Mouse (Mus musculus) right cerebral cortex, postnatal 4 days (tissue): ENCODE measurements at regions not wholly inside any gene's neighbourhood (a gene's known extent, or its start where the extent isn't known, plus 50 kb on each side); places are given as distances from the start of the nearest gene placed in this dataset.
A peak's percentile ranks its signal among the peaks of the same experiment; 100 is the strongest.

Experiments
- DNase-seq: peaks from one replicate; pipeline ENCODE4 v3.0.0-alpha.2; 2022

DNA sequence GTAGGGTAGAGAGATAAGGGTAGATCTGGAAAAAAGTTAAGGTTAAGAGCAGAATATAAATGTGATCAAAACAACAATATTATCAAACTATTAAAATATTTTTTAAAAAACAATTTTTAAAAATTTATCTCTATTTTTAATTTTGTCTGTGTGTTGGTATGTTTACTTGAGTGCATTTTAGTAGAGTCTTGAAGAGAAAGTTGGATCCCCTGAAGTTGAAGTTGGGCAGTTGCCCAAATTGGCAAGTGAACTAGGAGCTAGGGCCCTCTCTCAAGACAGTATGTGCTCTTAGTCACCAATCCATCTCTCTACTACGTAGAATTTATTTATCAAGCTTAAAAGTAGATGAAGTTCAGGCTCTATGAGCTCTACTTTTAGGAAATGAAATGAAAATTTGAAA, 59.9 kb downstream of the Adamts1 start:
- no peak for DNase-seq

DNA sequence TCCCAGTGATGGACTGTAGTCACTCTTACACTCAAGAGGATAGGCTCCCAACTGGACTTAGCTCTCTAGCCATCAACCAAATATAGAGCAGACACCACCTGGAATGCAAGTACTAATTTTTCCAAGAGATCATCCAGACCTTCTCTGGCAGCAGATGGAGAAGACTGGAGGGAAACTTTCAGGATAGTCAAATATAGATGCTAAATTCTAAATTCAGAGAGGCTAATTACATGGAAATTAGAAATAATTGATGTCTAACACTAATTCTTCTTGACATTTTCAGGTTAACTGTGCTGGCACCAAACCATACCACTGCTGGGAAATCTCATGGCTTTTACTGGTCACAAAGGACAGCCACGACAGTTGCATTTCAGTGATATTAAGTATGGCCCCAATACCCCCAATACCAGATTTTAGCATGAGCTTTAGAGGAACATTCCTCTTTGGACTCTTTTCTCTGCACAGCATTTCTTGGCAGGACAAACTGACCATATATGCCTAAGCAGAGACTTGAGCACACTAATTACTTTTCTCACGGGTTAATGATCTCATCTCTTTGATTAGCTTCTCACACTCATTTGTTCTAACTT, 64.2 kb downstream of the Adamts1 start:
- no peak for DNase-seq

GRCm38 (mm10) chr16:85728026-85728425, 74.9 kb downstream of the Adamts1 start:
- no peak for DNase-seq

- DNase-seq = no peak
Observed at GRCm38 (mm10) chr16:85721968-85722367, 80.9 kb downstream of the Adamts1 start.

- DNase-seq = no peak
Observed at GRCm38 (mm10) chr16:85712291-85712690, 90.6 kb downstream of the Adamts1 start.

DNA sequence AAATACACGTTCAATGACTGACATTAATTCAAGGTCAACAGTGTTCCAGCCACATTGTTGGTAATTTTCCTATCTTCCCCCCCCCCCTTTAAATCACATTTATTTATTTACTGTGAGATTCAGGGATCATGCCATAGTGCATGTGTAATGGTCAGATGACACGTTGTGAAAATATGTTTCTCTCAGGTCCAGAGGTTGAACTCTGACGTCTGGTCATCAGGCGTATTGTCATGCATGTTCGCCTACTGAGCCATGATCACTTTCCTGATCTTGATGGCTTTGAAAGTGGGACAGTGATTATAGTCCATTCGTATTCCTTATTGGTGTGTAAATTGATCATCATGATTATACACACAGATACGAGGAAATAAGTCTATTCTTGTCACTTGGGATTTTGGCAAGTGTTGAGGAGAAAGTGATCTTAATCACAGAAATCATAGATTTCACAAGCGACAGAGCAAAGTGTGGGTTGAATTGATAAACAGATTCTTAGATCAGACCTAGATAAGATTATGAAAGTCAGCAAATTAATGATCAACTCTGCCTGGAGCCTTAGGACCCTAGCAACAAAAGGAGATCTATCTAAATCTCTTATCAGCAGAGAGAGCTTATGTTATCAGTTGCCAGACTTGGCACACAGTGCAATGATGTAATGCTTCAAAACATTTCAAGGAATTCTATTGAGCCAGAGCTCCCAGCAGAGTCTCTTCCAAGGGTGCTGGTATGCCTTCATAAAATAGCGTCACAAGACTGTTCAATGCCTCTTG, 98.5 kb downstream of the Adamts1 start:
- no peak for DNase-seq

DNA sequence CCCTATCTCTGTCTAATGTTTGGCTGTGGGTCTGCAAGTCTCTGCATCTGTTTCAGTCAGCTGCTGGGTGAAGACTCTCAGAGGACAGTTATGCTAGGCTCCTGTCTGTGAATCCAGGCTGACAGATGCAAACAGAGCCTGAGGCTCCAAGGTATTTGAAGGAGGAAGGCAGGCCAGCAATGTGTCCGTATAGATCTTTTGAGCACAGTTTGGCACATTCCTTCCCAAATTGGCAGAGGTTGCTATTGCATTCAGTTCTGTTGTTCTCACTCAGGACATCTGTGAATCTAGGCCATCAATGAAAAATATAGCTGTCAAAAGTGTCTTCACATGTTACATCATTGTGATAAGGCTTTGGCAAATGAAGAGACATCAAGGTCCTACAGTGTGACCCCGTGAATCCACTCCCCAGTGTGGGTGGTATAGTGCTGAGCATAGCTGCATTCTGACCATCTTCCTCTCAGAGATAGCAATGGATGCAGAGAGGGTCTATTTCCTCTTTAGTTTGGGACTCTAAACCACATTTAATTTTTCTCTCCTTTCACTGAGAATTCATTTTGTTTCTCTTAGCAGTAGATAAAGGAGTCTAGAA, 99.9 kb downstream of the Adamts1 start:
- no peak for DNase-seq

DNA sequence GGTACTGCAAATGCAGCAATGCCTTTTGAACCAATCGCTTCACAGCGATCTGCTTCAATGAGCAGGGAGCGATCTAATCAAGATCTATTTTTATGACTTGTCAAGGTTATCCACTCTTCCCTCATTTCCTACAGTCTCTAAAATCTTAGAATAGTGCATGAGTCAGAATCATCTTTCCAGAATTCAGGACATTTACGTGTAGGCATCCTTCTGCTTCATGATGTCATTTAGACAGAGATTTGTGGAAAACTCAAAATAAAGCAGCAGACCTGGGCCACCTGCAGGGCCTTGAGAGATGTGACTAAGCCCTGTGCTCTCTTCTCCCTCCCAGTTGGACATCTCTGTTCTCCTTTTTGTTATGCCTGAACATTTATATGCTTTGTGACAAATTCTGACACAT, 103.6 kb downstream of the Adamts1 start:
- DNase-seq = no peak

DNA sequence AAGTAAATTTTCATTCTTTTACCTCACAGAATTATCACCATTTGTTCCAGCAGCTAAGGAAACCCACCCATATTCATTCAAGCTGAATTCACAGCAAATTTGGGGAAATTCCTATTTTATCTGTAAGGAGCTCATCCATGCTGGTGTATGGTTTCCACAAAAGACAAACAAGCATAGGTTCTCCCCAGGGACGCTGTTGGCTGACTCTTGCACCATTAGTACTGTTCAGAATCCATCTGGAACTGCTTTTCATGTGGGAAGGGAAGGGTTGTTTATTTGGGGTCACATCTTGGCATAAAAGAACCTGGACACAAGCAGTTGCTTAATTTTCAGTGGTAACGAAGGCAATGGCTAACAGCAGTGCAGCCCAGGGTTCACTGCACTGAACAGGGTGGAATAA, 120.2 kb downstream of the Adamts1 start:
- no peak for DNase-seq

DNA sequence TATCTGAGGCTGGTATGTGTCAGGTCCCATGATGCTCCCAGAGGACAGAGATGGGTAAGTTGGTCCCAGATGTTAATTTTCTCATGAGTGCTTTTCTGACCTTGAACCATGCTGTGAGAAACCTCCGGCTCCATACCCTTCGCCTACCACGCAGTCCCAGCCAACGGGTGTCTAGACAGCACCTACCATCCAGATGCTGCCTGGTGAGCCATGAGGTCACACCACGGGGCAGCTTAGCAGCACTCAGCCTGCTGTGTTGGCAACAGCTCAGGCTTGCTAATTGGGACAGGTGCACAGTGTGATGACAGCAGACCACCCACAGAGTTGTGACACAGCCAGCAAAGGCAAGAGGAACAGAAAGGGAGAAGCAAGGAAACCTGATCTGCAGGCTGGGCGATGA, 122.6 kb downstream of the Adamts1 start:
- no peak for DNase-seq

DNA sequence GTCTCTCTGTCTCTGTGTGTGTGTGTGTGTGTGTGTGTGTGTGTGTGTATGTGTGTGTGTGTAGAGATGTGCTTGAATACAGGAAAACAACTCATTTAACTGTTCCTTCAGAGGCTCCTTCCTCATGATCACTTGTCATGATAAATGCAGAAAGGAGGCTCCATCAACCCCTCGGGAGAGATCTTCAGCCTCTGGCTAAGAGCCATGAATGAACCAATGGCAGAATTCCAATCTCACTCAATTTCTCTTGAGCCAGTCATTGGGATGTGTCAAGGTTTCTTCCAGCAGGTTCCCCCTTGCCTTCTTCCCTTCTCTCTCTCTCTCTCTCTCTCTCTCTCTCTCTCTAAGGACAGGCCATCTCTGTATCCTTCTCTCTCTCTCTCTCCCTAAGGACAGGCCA, 124.1 kb downstream of the Adamts1 start:
- no peak for DNase-seq

DNA sequence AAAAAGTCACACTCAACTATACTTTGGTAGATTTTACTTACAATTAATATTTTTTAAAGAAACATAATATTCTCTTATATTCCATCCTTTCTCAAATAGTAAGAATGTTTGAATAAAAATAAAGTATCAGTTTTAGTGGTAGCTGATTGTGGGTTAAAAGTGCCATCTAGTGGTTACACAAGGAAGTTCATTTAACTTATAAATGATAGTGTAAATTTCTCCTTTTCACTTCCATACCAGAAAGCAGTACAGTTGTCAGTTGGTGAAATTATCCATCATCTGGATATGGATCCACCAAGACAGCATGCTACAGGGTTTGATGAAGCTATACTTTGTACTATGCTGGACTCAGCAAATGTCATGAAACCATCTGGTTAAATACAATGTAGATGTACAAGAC, 124.7 kb downstream of the Adamts1 start:
- no peak for DNase-seq

- peak; percentile 16 for DNase-seq
Observed at GRCm38 (mm10) chr16:85677027-85677426, 123.8 kb upstream of the Cyyr1 start.

GRCm38 (mm10) chr16:85668767-85669166, 115.6 kb upstream of the Cyyr1 start:
- no peak for DNase-seq

- no peak for DNase-seq
Observed at GRCm38 (mm10) chr16:85667790-85668189, 114.6 kb upstream of the Cyyr1 start.

DNA sequence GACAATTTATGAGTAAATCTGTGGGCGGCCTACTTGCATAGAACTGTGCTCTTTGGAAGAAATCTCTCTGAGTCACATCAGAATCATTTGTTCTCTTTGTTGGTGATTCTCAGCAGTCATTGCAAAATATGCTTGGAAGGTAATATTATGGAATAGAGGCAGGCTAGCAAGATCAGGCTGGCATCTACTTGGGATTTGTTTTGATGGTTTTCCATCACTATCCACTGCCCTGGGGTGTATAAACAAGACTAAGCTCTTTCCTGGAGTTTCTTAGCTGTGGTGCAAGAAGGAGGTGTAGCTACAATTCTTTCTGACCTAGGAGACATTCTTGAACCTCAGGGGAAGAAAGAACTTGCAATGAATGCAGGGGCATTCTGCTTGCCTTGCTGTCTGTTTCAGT, 96.3 kb upstream of the Cyyr1 start:
- DNase-seq = no peak

GRCm38 (mm10) chr16:85640992-85641391, 87.8 kb upstream of the Cyyr1 start:
- DNase-seq = no peak

DNA sequence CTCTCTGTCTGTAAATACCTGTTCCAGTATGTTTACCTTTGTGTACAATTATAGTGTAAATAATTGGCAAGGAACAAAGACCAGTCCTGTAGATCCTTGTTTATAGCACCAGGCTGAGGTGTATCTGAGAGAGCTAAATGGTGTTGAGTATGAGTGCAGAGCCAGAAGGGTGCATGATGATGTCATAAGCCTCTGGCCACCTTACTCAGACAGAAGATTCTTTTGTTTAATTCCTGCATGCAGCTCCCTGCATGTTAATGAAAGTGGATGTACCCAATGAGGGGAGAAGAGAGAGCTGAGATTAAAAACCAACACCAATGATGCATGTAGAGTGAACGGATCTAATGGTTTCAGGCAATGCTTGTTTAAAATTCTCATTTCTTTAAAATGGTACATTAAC, 83.9 kb upstream of the Cyyr1 start:
- no peak for DNase-seq

GRCm38 (mm10) chr16:85629738-85630137, 76.5 kb upstream of the Cyyr1 start:
- no peak for DNase-seq

- no peak for DNase-seq
Observed at GRCm38 (mm10) chr16:85624505-85624904, 71.3 kb upstream of the Cyyr1 start.

- no peak for DNase-seq
Observed at GRCm38 (mm10) chr16:85604089-85604488, 50.9 kb upstream of the Cyyr1 start.
